Mouse (Mus musculus) lung, adult 2 months (tissue): Measurements from ENCODE around the gene Itgb2. TPM values are rescaled to one million over a fixed set of nuclear protein-coding genes. Genes with fewer than 3 reads are reported as not detected.

Experiments
- DNase-seq: peaks from one replicate; pipeline ENCODE4 v3.0.0; 2022
- H3K4me1 ChIP-seq: fragments of 200-500 bp; 2 replicates; pipeline ENCODE4 v1.6.1; 2011; ENCODE audit warnings: low read length; ENCODE audit not compliant: control insufficient read depth, insufficient read depth
- H3K4me3 ChIP-seq: fragments of 200-500 bp; replicated peaks from 2 replicates; pipeline ENCODE3; 2011; ENCODE audit warnings: low read depth, mild to moderate bottlenecking, control low read depth, low read length; ENCODE audit errors: extremely low read depth
- CTCF ChIP-seq: fragments of 200-500 bp; IDR thresholded peaks from 2 replicates; pipeline ENCODE4 v1.5.1; 2011; ENCODE audit warnings: mild to moderate bottlenecking, low read length, control low read depth; ENCODE audit not compliant: insufficient read depth
- POLR2A ChIP-seq: fragments of 200-500 bp; IDR thresholded peaks from 2 replicates; pipeline ENCODE4 v1.6.1; 2011; ENCODE audit warnings: low read depth, mild to moderate bottlenecking, control low read depth, low read length, borderline replicate concordance; ENCODE audit errors: extremely low read depth
- WGBS: fragments of 180-500 bp; shearing (Covaris S2); methylation state at CpG from one replicate; pipeline ENCODE4 v1.1.7; 2018; 5-methylcytosine and 5-hydroxymethylcytosine counted together
- polyA plus RNA-seq: library from polyadenylated mRNA; depleted of rRNA; stranded (reverse); fragments of >200 nt; gene quantifications from 2 replicates; pipeline ENCODE4 v1.2.3, GENCODE M21; 2012

Gene Itgb2
- polyA plus RNA-seq, 1 experiment = 91.7 TPM

DNA sequence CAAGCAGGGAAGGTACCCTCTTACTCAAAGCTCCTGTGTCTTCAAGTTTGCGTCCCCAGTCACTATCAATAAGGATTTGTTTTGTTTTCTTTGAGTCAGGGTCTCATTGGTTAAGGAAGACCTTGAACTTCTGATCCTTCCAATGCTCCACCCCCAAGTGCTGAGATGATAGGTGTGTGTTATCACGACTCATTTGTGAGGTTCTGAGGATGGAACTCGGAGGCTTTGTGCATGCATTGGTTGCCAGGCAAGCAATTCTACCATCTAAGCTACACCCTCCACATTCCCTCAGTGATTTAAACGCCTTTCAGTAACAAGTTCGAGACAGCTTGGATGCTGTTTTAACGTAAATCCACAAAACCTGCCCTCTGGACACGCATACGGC, 51.0 kb downstream of the Itgb2 start:
- peaks cover 23% of the 10 kb centered on the region for H3K4me1 ChIP-seq
- TF ChIP-seq CTCF (no peak), POLR2A (no peak)
- H3K4me3 ChIP-seq = peak overlapping the region; percentile 53
- 5% methylated on average over 8 of the region's 8 CpGs for WGBS
- DNase-seq = no peak

GRCm38 (mm10) chr10:77581408-77582284, 51.6 kb downstream of the Itgb2 start, which contains the start of gene Pttg1ip:
Gene Pttg1ip, plus strand, starts transcription at chr10:77581720.
- TF ChIP-seq CTCF (no peak), POLR2A (peak; percentile 93)
- under 1% methylated on average over 64 of the region's 64 CpGs for WGBS
- DNase-seq = peak; percentile 94
- Histone ChIP-seq H3K4me1 (peaks cover 25% of the 10 kb centered on the region), H3K4me3 (peak within 1 kb of the TSS; percentile 98)

GRCm38 (mm10) chr10:77582285-77582618, 52.2 kb downstream of the Itgb2 start:
- 5% methylated on average over 8 of the region's 8 CpGs for WGBS

DNA sequence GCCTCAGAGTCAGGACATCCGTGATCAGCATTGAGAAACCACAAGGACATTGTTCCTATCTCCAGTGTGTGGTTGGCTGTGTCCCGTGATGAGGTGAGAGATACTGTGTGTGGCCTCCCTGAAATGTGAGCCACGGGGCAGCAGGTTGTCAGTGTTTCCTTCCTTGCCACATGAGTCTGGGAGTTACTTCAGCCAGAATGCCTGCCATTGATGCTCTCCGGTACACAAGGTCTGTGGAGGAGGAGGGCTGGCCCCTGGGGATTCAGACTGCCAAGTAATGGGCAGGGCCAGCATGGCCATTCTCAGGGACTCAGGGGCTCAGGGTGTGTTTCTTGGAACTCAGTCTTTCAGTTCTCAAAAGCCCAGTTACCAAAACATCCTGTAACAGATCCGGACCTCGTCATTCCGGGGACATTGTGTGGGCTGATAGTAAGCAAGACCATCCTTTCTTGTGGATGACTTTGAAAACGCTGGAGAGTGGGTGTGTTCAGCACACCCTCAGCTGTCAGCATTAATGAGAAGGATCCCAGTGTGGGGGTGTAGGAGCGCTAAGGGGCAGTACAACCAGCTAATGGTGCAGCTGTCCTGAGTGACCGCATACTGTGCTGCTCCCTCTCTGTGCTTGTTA, 53.9 kb downstream of the Itgb2 start:
- TF ChIP-seq CTCF (no peak), POLR2A (no peak)
- Histone ChIP-seq H3K4me3 (peak overlapping the region; percentile 44), H3K4me1 (peaks cover 30% of the 10 kb centered on the region)
- WGBS = 26% methylated on average over 10 of the region's 10 CpGs
- DNase-seq = no peak

More at GRCm38 (mm10) chr10:77582285-77582618, 52.2 kb downstream of the Itgb2 start:
- peaks cover 29% of the 10 kb centered on the region for H3K4me1 ChIP-seq
- no peak for DNase-seq
- no peak for TF ChIP-seq POLR2A
- no peak for TF ChIP-seq CTCF
- peak overlapping the region; percentile 98 for H3K4me3 ChIP-seq

- TF ChIP-seq POLR2A = no peak
- no peak for TF ChIP-seq CTCF
- Histone ChIP-seq H3K4me1 (peaks cover 30% of the 10 kb centered on the region), H3K4me3 (no peak overlapping the region)
- WGBS = 80% methylated on average over 3 of the region's 3 CpGs
- DNase-seq = no peak
Measured at GRCm38 (mm10) chr10:77586637-77587036, 56.6 kb downstream of the Itgb2 start.

GRCm38 (mm10) chr10:77587091-77587775, 57.2 kb downstream of the Itgb2 start:
- Histone ChIP-seq H3K4me1 (peaks cover 30% of the 10 kb centered on the region), H3K4me3 (no peak overlapping the region)
- no peak for DNase-seq
- TF ChIP-seq CTCF (no peak), POLR2A (no peak)
- whole genome bisulfite sequencing = 66% methylated on average over 6 of the region's 6 CpGs

DNA sequence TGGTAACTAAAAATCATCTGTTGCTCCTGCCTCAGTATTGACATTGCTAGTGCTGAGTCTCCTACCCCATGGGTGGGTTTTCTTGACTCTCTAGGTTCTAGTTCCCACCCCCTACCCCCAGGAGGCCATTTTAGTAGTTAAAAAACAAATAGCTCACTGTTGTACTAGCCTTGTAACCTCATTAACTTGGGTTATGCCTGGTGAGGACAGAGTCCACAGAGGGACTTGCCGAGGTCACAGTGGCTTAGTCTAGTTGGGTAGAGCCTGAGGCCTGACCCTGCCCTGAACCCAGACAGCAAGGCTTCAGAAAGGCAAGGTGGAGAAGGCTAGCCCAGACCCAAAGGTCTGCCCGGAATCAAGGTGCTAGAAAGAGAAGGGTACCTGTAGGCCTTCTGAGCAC, 58.0 kb downstream of the Itgb2 start:
- DNase-seq = no peak
- Histone ChIP-seq H3K4me3 (no peak overlapping the region), H3K4me1 (peaks cover 23% of the 10 kb centered on the region)
- TF ChIP-seq POLR2A (no peak), CTCF (no peak)
- 89% methylated on average over 2 of the region's 2 CpGs for WGBS

- DNase-seq = no peak
- no peak overlapping the region for H3K4me3 ChIP-seq
- WGBS = 53% methylated on average over 7 of the region's 7 CpGs
- H3K4me1 ChIP-seq = peaks cover 14% of the 10 kb centered on the region
- no peak for TF ChIP-seq POLR2A
- TF ChIP-seq CTCF = no peak
Measured at GRCm38 (mm10) chr10:77589117-77589516, 59.1 kb downstream of the Itgb2 start.

DNA sequence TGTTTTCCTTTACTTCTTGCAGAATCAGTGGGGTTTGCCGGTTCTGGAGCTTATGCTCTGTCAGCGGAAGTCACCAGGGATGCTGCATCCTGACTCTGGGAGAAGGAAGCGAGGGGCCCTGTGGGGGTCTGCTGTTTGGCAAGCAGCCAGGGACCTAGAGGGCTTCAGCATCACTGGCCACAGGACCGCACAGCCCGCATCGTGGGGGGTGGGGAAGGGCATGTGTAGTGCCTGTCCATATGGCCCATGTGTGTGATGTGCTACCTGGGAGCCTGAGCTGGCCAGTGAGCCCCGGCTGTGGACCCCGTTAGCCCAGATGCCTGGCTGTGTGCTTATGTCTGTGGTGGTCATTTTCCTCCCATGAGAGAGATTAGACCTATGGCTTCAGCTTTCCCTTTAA, 59.7 kb downstream of the Itgb2 start:
- whole genome bisulfite sequencing = 55% methylated on average over 8 of the region's 8 CpGs
- DNase-seq = no peak
- TF ChIP-seq POLR2A (no peak), CTCF (no peak)

GRCm38 (mm10) chr10:77590812-77591211, 60.8 kb downstream of the Itgb2 start:
- 51% methylated on average over 6 of the region's 6 CpGs for WGBS
- H3K4me1 ChIP-seq = peaks cover 13% of the 10 kb centered on the region
- DNase-seq = peak; percentile 49
- TF ChIP-seq CTCF (peak; percentile 89), POLR2A (no peak)
- H3K4me3 ChIP-seq = no peak overlapping the region

More for the DNA sequence above, 59.7 kb downstream of the Itgb2 start:
- H3K4me1 ChIP-seq = peaks cover 14% of the 10 kb centered on the region
- H3K4me3 ChIP-seq = no peak overlapping the region

GRCm38 (mm10) chr10:77591546-77591945, 61.5 kb downstream of the Itgb2 start:
- no peak for DNase-seq
- 78% methylated on average over 6 of the region's 6 CpGs for WGBS
- peaks cover 9% of the 10 kb centered on the region; the same call in 1 of the 2 replicates for H3K4me1 ChIP-seq
- no peak for TF ChIP-seq POLR2A
- no peak overlapping the region for H3K4me3 ChIP-seq
